Mouse (Mus musculus) midbrain, embryonic 12.5 days (tissue): ENCODE measurements around the gene Fgfr2. TPM values are rescaled to one million over a fixed set of nuclear protein-coding genes. Genes with fewer than 3 reads are reported as not detected.

ENCODE experiments used
- ATAC-seq: fragments of 200-750 bp; cut with Nextera tagmentation; 2 replicates; pipeline ENCODE4 v1.8.0; 2017; ENCODE audit warnings: low read depth, moderate TSS enrichment, moderate library complexity; ENCODE audit not compliant: low FRiP score
- H3K27ac ChIP-seq: fragments of 300-500 bp; sonication (generic); replicated peaks from 2 replicates; pipeline ENCODE4 v1.5.1; 2016; ENCODE audit warnings: mild to moderate bottlenecking
- H3K27me3 ChIP-seq: fragments of 300-500 bp; sonication (generic); 2 replicates; pipeline ENCODE4 v1.6.1; 2016; ENCODE audit warnings: mild to moderate bottlenecking
- H3K36me3 ChIP-seq: fragments of 300-500 bp; sonication (generic); 2 replicates; pipeline ENCODE4 v1.6.1; 2016
- H3K4me1 ChIP-seq: fragments of 300-500 bp; sonication (generic); 2 replicates; pipeline ENCODE4 v1.6.1; 2016
- H3K4me2 ChIP-seq: fragments of 300-500 bp; sonication (generic); replicated peaks from 2 replicates; pipeline ENCODE4 v1.6.1; 2016; ENCODE audit warnings: mild to moderate bottlenecking, moderate library complexity
- H3K4me3 ChIP-seq: fragments of 300-500 bp; sonication (generic); 2 replicates; pipeline ENCODE4 v1.5.1; 2016; ENCODE audit warnings: mild to moderate bottlenecking
- H3K9ac ChIP-seq: fragments of 300-500 bp; sonication (generic); replicated peaks from 2 replicates; pipeline ENCODE4 v1.6.1; 2016; ENCODE audit warnings: mild to moderate bottlenecking, moderate library complexity
- H3K9me3 ChIP-seq: fragments of 300-500 bp; sonication (generic); 2 replicates; pipeline ENCODE4 v1.6.1; 2016; ENCODE audit warnings: mild to moderate bottlenecking
- WGBS: fragments of 180-500 bp; shearing (Covaris S2); methylation state at CpG from one replicate; pipeline ENCODE4 v1.1.7; 2016; 5-methylcytosine and 5-hydroxymethylcytosine counted together
- polyA plus RNA-seq: library from polyadenylated mRNA; unstranded; fragments of >200 nt; fragmentation: Nextera tagmentation; extraction: Ambion mirVana; gene quantifications from 2 replicates; pipeline ENCODE4 v1.2.1, GENCODE M21; 2016

The Fgfr2 gene
- polyA plus RNA-seq, 1 experiment from 2014 or later, result 96.5 TPM

DNA sequence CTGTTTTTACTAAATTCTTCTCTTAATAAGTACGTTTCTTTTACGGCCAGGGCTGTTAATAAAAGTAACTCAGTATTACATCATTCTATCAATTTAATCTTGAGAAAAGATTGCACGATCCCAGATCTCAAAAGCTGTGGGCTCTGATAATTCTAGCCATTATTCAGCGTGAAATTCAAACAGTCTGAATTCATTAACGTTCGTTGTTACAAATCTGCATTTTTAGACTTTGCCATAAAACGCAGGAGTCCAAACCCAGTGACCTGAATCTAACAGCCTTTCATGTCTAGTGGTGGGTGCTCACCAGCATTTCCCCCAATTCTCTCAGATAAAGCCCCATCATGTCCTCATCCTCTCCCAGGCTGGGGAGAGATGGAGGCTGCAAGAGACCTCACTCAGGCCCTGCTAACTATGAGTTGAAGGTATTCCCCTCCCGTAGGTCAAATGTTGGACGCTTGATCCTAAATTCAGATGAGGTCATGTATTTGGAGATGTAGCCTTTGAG is 50.0 kb downstream of the Fgfr2 start:
- Histone ChIP-seq H3K36me3 (peaks cover 10% of the 10 kb centered on the region; the same call in 1 of the 2 replicates), H3K27me3 (no peaks in the 10 kb centered on the region), H3K27ac (peak overlapping the region; percentile 75), H3K9ac (no peak overlapping the region), H3K4me2 (peak overlapping the region; percentile 2; the same call in 1 of the 2 replicates), H3K9me3 (no peaks in the 10 kb centered on the region), H3K4me1 (peaks cover 75% of the 10 kb centered on the region), H3K4me3 (no peak overlapping the region)
- 32% methylated on average over 9 of the region's 9 CpGs for WGBS
- no peak for ATAC-seq

DNA sequence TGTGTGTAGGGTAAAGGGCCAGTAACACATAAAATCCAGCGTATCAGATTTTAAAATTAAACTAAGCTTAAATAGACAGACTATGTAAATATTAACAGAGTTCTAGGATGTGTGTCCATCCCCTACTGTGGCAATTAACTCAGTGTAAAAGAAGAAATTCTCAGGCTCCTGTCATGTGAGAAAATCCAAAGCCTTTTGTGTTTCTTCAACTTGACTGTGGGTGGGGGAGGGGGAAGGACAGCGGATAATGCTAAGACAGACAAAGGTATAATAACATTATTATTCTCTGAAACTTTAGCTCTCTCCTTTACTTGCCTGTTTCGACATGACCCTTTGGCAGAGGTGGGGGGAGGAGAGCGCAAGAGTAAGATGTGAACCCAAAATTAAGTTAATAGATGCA is 50.6 kb downstream of the Fgfr2 start:
- no peak for ATAC-seq
- peak overlapping the region; percentile 20 for H3K4me2 ChIP-seq
- H3K27ac ChIP-seq, result peak overlapping the region; percentile 59
- no peaks in the 10 kb centered on the region for H3K9me3 ChIP-seq
- H3K9ac ChIP-seq, result no peak overlapping the region
- peaks cover 9% of the 10 kb centered on the region; the same call in 1 of the 2 replicates for H3K36me3 ChIP-seq
- peaks cover 82% of the 10 kb centered on the region for H3K4me1 ChIP-seq
- H3K27me3 ChIP-seq, result no peaks in the 10 kb centered on the region
- no peak overlapping the region for H3K4me3 ChIP-seq
- 22% methylated on average over 4 of the region's 4 CpGs for WGBS

DNA sequence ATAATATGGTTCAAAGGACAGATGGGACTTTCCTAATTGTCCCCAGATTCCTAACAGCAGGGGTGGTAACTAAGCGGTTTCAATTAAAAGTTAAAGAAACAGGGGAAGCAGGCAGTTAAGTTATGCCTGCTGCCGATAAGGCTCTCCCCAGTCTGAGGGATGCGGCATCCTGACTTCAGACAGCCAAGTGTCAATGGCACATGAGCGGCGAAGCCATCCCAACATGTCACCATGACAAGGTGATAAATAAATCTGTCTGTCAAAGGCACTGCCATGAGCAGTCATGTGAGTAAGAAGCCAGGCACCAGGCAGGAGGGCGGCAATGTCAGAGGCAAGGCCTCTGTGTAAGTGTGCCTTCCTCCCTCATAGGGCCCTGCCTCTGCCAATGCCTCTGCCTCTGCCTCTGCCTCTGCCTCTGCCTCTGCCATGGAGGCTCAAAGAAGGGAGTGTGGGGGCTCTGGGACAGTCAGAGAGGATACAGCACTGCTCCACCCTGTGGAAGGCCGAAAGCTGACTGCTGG is 55.8 kb downstream of the Fgfr2 start:
- ATAC-seq, result no peak
- no peaks in the 10 kb centered on the region for H3K27me3 ChIP-seq
- H3K9ac ChIP-seq, result no peak overlapping the region
- H3K36me3 ChIP-seq, result peaks cover 26% of the 10 kb centered on the region
- H3K4me2 ChIP-seq, result no peak overlapping the region
- WGBS, result 44% methylated on average over 7 of the region's 7 CpGs
- H3K4me3 ChIP-seq, result no peak overlapping the region
- no peaks in the 10 kb centered on the region for H3K9me3 ChIP-seq
- peak overlapping the region; percentile 64 for H3K27ac ChIP-seq
- peaks cover 66% of the 10 kb centered on the region for H3K4me1 ChIP-seq

DNA sequence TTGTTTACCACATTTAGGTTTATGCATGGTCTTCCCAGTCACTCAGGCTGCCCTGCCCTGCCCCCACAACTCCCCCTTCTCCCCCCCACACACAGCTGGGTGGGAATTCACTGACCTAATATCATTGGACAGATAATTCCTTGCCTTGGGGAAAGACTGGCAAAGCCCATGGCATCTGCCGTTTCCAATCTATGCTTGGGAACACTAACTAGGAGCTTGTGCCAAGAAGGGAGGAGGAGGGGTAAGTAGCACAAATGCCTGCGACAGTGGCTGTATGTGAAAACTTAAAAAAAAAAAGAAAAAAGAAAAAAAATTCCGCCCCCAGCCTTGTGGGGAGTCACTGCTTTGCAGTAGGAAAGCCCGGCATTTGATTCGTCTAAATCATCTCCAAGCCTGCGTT is 56.4 kb downstream of the Fgfr2 start:
- H3K4me1 ChIP-seq, result peaks cover 60% of the 10 kb centered on the region
- peak; percentile 16; the same call in 1 of the 2 replicates for ATAC-seq

DNA sequence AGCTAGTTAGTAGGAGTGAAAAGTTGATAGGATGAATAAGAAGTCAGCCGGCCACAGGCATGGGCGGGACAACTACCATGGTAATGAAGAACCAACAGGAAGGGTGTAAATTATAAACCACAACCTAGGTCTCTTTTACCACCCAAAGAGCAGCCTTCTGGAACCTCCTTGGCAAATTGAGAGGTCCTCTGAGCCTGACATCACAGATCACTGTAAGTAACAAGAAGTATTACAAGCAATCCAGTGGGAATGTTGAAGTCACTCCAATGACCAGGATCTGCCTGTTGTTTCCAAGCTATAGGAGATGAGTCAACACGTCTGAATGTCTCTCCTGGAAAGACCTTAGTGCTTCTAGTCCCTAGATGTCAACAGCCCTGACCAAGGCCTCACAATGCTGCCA is 61.1 kb downstream of the Fgfr2 start:
- 93% methylated on average over 3 of the region's 3 CpGs for WGBS
- Histone ChIP-seq H3K9me3 (no peaks in the 10 kb centered on the region), H3K27me3 (no peaks in the 10 kb centered on the region), H3K36me3 (peaks cover 17% of the 10 kb centered on the region; the same call in 1 of the 2 replicates), H3K27ac (no peak overlapping the region), H3K4me1 (peaks cover 27% of the 10 kb centered on the region), H3K4me2 (no peak overlapping the region), H3K9ac (no peak overlapping the region), H3K4me3 (no peak overlapping the region)
- ATAC-seq, result no peak

More for the DNA sequence above, 56.4 kb downstream of the Fgfr2 start:
- Histone ChIP-seq H3K27ac (no peak overlapping the region), H3K27me3 (no peaks in the 10 kb centered on the region), H3K9ac (no peak overlapping the region), H3K9me3 (no peaks in the 10 kb centered on the region), H3K36me3 (peaks cover 26% of the 10 kb centered on the region), H3K4me3 (no peak overlapping the region), H3K4me2 (no peak overlapping the region)
- WGBS, result 37% methylated on average over 6 of the region's 6 CpGs

DNA sequence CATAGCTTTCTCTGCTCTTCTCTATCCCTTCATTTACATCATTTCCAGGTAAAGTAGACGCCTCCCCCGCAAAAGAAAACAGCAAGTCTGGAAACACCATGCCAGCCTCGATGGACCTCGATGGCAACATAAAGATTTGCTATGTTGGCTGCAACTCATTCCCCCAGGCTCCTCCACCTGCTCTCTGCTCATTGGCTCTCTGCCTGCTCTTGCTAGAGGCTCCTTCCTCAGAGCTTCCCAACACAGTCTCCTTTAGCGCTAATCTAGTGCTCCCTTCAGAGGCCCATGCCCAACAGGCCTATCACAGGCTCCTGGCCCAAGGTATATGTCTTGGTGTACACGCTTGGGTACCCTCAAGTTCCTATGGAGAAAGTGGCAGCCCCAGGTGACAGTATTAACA is 63.0 kb downstream of the Fgfr2 start:
- no peaks in the 10 kb centered on the region for H3K27me3 ChIP-seq
- ATAC-seq, result no peak
- 97% methylated on average over 6 of the region's 6 CpGs for WGBS
- no peak overlapping the region for H3K4me3 ChIP-seq
- peaks cover 13% of the 10 kb centered on the region for H3K4me1 ChIP-seq
- H3K36me3 ChIP-seq, result peaks cover 12% of the 10 kb centered on the region
- H3K9ac ChIP-seq, result no peak overlapping the region
- no peak overlapping the region for H3K27ac ChIP-seq
- H3K9me3 ChIP-seq, result no peaks in the 10 kb centered on the region
- H3K4me2 ChIP-seq, result no peak overlapping the region

DNA sequence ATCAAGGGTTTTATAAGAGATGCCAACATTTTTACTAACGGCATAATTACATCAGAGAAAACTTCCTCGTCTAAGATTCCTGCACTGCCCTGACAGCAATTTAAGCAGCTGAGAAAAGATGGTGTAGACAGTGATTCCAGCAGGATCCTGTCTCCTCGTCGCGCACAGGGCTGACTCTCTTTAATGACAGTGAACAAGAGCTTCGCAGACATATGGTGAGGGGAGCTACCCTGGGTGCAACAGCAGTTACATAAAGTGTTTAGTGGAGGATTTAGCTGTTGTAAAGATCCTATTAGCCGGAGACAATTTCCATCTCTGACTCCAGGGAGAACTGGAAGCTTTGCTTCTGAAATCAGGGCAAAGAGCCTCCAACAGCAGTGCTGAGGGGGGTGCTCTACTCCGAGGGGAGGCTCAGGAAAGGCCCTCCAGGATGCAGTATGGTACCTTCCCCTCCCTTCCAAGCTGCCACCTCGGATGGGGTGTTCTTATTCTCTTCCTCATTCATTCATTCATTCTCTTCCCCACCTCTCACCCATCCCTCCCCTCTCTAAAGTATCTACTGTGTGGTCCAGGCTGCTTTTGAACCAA is 63.5 kb downstream of the Fgfr2 start:
- 79% methylated on average over 9 of the region's 9 CpGs for WGBS
- Histone ChIP-seq H3K9me3 (no peaks in the 10 kb centered on the region), H3K27ac (no peak overlapping the region), H3K4me3 (no peak overlapping the region), H3K4me2 (no peak overlapping the region), H3K9ac (no peak overlapping the region), H3K27me3 (no peaks in the 10 kb centered on the region), H3K36me3 (peaks cover 15% of the 10 kb centered on the region), H3K4me1 (peaks cover 13% of the 10 kb centered on the region)
- no peak for ATAC-seq

DNA sequence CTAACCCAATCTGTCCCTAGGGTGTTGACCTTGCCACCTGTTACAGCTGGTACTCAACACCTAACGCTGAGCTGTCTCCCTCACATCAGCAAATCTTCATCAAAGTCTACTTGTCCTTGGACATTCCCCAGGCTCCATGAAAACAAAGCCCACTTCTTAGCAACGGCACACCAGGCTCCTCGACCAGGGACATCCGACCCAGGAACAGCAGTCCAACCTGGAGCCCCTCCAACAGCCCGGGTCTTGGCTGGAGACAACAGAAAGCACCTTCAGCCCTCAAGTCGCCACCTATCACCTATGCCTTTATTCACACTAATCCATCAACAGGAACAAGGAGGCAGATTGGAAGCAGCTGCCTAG is 64.0 kb downstream of the Fgfr2 start:
- H3K36me3 ChIP-seq, result peaks cover 12% of the 10 kb centered on the region
- H3K9ac ChIP-seq, result no peak overlapping the region
- no peaks in the 10 kb centered on the region for H3K9me3 ChIP-seq
- no peak overlapping the region for H3K27ac ChIP-seq
- 82% methylated on average over 6 of the region's 6 CpGs for WGBS
- ATAC-seq, result no peak
- H3K27me3 ChIP-seq, result no peaks in the 10 kb centered on the region
- peaks cover 18% of the 10 kb centered on the region for H3K4me1 ChIP-seq
- H3K4me2 ChIP-seq, result no peak overlapping the region
- no peak overlapping the region for H3K4me3 ChIP-seq

DNA sequence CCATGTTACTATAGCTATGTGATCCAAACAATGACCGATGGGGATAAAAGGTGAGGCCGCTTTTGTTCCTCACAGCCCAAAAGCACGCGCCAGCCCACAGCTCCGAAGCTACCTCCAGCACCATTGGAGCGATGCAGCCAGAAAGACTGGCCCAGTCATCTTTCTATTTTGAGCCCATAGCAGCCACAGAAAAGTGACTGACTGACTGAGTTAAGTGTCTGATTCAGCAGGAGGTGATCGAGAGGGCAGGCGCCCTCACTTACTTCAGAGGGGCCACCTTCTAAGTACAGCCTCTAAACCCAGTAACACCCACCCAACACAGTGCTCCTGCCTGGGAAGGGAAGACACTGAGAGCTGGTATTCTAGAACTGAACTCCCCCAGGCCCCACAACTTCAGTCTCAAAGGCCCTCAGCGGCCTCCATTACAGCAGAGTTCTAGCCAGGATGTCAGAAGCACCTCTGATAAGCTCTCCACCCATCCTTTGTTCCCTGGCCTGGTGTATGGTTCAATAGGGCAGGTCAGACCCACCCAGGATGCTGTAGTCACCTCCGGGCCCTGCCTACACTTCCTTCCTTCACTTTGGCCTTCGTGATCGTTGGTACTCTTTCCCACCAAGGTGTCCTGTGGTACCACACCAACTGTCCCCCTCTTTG is 64.5 kb downstream of the Fgfr2 start:
- WGBS, result 94% methylated on average over 12 of the region's 12 CpGs
- no peaks in the 10 kb centered on the region for H3K27me3 ChIP-seq
- no peak overlapping the region for H3K9ac ChIP-seq
- no peak overlapping the region for H3K4me2 ChIP-seq
- no peaks in the 10 kb centered on the region for H3K9me3 ChIP-seq
- no peak overlapping the region for H3K4me3 ChIP-seq
- peaks cover 18% of the 10 kb centered on the region for H3K4me1 ChIP-seq
- no peak for ATAC-seq
- H3K36me3 ChIP-seq, result peaks cover 9% of the 10 kb centered on the region; the same call in 1 of the 2 replicates
- H3K27ac ChIP-seq, result no peak overlapping the region

DNA sequence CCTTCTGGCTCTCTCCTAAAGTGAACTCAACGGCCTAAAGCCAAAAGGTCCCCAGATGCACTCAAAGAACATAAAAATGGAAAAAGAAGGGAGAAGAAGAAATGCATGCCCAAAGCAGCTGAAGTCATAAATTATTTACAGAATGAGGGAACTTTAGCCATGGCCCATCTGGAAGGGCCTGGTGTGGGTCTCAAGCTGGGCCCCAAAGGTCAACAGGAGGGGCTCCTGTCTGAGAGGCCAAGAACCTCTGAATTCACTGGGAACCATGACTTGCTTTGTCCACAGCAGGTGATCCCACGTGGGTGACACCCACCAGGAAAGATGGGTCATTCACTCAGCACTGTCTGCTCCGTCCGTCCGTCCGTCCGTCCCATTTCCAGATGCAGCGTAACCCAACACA is 66.2 kb downstream of the Fgfr2 start:
- Histone ChIP-seq H3K4me3 (no peak overlapping the region), H3K9me3 (no peaks in the 10 kb centered on the region), H3K9ac (no peak overlapping the region), H3K27me3 (no peaks in the 10 kb centered on the region), H3K4me1 (peaks cover 18% of the 10 kb centered on the region), H3K4me2 (no peak overlapping the region), H3K36me3 (peaks cover 16% of the 10 kb centered on the region), H3K27ac (no peak overlapping the region)
- no peak for ATAC-seq
- 93% methylated on average over 8 of the region's 8 CpGs for WGBS

DNA sequence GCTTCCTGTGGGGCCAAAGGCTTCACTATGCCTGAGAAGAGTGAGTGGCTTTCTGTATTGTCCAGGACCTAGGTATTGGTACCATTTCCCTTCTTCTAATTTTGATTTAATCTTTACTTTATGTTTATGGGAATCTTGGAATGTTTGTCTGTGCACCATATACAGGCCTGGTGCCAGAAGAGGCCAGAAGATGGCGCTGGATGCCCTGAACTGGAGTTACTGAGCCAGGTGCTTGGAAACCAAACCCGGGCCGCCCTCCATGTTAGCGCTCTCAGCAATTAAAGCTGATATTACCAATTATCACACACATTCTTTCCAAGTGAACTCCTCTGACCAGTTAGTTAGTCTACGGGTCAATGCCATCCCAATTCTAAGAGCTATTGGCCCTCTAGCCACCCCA is 68.7 kb downstream of the Fgfr2 start:
- H3K27ac ChIP-seq, result no peak overlapping the region
- ATAC-seq, result no peak
- no peaks in the 10 kb centered on the region for H3K9me3 ChIP-seq
- no peak overlapping the region for H3K4me2 ChIP-seq
- no peaks in the 10 kb centered on the region for H3K27me3 ChIP-seq
- no peak overlapping the region for H3K9ac ChIP-seq
- 0 out of 2 replicates have a peak, but pooled peaks cover 11% of the 10 kb centered on the region for H3K4me1 ChIP-seq
- peaks cover 16% of the 10 kb centered on the region for H3K36me3 ChIP-seq
- 90% methylated on average over 5 of the region's 5 CpGs for WGBS
- no peak overlapping the region for H3K4me3 ChIP-seq

DNA sequence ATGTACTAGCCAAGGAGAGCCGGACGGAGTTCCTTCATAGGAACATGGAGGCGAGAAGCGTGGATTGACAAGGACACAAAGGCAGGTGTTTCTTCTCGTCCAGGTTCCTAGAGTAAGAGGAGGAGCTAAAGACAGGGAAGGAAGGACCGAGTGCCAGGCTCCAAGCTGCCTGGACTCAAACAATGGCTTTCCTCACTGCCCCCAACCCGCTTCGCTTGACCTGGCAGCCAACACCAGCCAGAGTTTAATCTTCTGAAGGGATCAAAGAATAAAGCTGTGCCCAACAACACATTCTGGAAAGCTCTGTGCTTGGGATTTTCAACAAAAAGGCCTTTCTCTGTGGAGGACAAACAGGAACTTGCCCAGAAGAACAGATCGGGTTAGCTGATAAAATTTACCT is 69.4 kb downstream of the Fgfr2 start:
- Histone ChIP-seq H3K27ac (no peak overlapping the region), H3K4me3 (no peak overlapping the region), H3K4me1 (0 out of 2 replicates have a peak, but pooled peaks cover 5% of the 10 kb centered on the region), H3K9ac (no peak overlapping the region), H3K36me3 (peaks cover 16% of the 10 kb centered on the region), H3K4me2 (no peak overlapping the region), H3K27me3 (no peaks in the 10 kb centered on the region), H3K9me3 (no peaks in the 10 kb centered on the region)
- WGBS, result 58% methylated on average over 9 of the region's 9 CpGs
- no peak for ATAC-seq
